Mouse (Mus musculus) testis, adult 2 months (tissue): ENCODE measurements at regions not wholly inside any gene's neighbourhood (a gene's known extent, or its start where the extent isn't known, plus 50 kb on each side); places are given as distances from the start of the nearest gene placed in this dataset.

Source experiments
- H3K27ac ChIP-seq: fragments of 200-500 bp; 2 replicates; pipeline ENCODE4 v1.5.1; 2012; ENCODE audit warnings: low read depth, low read length; ENCODE audit not compliant: control insufficient read depth, insufficient read depth
- H3K27me3 ChIP-seq: fragments of 200-500 bp; 2 replicates; pipeline ENCODE4 v1.6.1; 2012; ENCODE audit warnings: mild to moderate bottlenecking, low read length, moderate library complexity; ENCODE audit not compliant: control insufficient read depth, insufficient read depth
- H3K36me3 ChIP-seq: fragments of 200-500 bp; 2 replicates; pipeline ENCODE4 v1.6.1; 2012; ENCODE audit warnings: mild to moderate bottlenecking, low read length; ENCODE audit not compliant: control insufficient read depth, insufficient read depth
- H3K4me1 ChIP-seq: fragments of 200-500 bp; 2 replicates; pipeline ENCODE4 v1.6.1; 2012; ENCODE audit warnings: low read length; ENCODE audit not compliant: control insufficient read depth, insufficient read depth
- H3K4me3 ChIP-seq: fragments of 200-500 bp; 2 replicates; pipeline ENCODE4 v1.5.1; 2012; ENCODE audit warnings: low read depth, mild to moderate bottlenecking, low read length, moderate library complexity, mixed read lengths; ENCODE audit not compliant: control insufficient read depth
- CTCF ChIP-seq: fragments of 200-500 bp; IDR thresholded peaks from 2 replicates; pipeline ENCODE4 v1.5.1; 2012; ENCODE audit warnings: low read depth, mild to moderate bottlenecking, inconsistent platforms, low read length, moderate library complexity; ENCODE audit not compliant: control insufficient read depth, insufficient read depth, insufficient replicate concordance
- POLR2A ChIP-seq: fragments of 200-500 bp; IDR thresholded peaks from 2 replicates; pipeline ENCODE4 v1.6.1; 2012; ENCODE audit warnings: low read depth, mild to moderate bottlenecking, inconsistent platforms, low read length, moderate library complexity; ENCODE audit not compliant: control insufficient read depth

- no peak overlapping the region for H3K4me3 ChIP-seq
- H3K27ac ChIP-seq = no peak overlapping the region
- H3K4me1 ChIP-seq = no peaks in the 10 kb centered on the region
- no peaks in the 10 kb centered on the region for H3K36me3 ChIP-seq
- TF ChIP-seq CTCF (no peak), POLR2A (no peak)
- H3K27me3 ChIP-seq = no peaks in the 10 kb centered on the region
Measured at GRCm38 (mm10) chr16:27138384-27138783, 146.9 kb upstream of the Gmnc start.

GRCm38 (mm10) chr16:27138987-27139386 lies 147.5 kb upstream of the Gmnc start:
- Histone ChIP-seq H3K4me3 (no peak overlapping the region), H3K4me1 (no peaks in the 10 kb centered on the region), H3K27ac (no peak overlapping the region), H3K36me3 (no peaks in the 10 kb centered on the region), H3K27me3 (no peaks in the 10 kb centered on the region)
- TF ChIP-seq CTCF (peak; percentile 15; the same call in 1 of the 2 replicates), POLR2A (no peak)

GRCm38 (mm10) chr16:27140037-27140436 lies 148.6 kb upstream of the Gmnc start:
- Histone ChIP-seq H3K4me3 (no peak overlapping the region), H3K4me1 (no peaks in the 10 kb centered on the region), H3K27ac (no peak overlapping the region), H3K36me3 (no peaks in the 10 kb centered on the region), H3K27me3 (no peaks in the 10 kb centered on the region)
- TF ChIP-seq CTCF (peak; percentile 12; the same call in 1 of the 2 replicates), POLR2A (no peak)

GRCm38 (mm10) chr16:27155805-27156204 lies 151.5 kb upstream of the Ostn start:
- TF ChIP-seq POLR2A = no peak
- no peak for TF ChIP-seq CTCF
- Histone ChIP-seq H3K36me3 (no peaks in the 10 kb centered on the region), H3K27me3 (no peaks in the 10 kb centered on the region)

GRCm38 (mm10) chr16:27195650-27196049 lies 111.6 kb upstream of the Ostn start:
- Histone ChIP-seq H3K4me1 (no peaks in the 10 kb centered on the region), H3K27ac (no peak overlapping the region), H3K27me3 (no peaks in the 10 kb centered on the region), H3K4me3 (no peak overlapping the region), H3K36me3 (no peaks in the 10 kb centered on the region)
- TF ChIP-seq POLR2A (no peak), CTCF (no peak)

More at GRCm38 (mm10) chr16:27155805-27156204, 151.5 kb upstream of the Ostn start:
- H3K27ac ChIP-seq = no peak overlapping the region
- no peaks in the 10 kb centered on the region for H3K4me1 ChIP-seq
- H3K4me3 ChIP-seq = no peak overlapping the region
